Mouse (Mus musculus): Measurements from ENCODE around the gene Dhx15. TPM values are rescaled to one million over a fixed set of nuclear protein-coding genes. Genes with fewer than 3 reads are reported as not detected.

Dhx15 gene
- polyA plus RNA-seq, 1 experiment from 2014 or later = 117 TPM

DNA sequence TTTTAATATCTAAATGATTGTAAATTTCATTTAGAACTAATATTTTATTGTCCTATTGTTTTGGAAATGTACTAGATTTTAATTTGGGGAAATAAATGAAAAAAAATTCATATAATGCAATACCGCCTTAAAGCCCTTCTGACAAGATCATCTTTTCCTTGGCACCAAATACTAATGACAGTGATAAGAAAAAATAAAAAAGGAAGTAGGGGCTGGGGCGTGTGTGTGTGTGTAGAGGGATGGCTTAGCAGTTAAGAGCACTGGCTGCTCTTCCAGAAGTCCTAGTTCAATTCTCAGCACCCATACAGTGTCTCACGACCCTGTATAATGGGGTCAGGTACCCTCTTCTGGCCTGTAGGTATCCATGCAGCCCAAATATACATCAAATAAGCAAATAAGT is 36.4 kb upstream of the Dhx15 start:
- no peak overlapping the region for H3K27ac ChIP-seq (ENCODE audit: low read length)
- no peaks in the 10 kb centered on the region for H3K36me3 ChIP-seq (ENCODE audit: control insufficient read depth, insufficient read depth, low read length)
- no peak overlapping the region for H3K4me3 ChIP-seq (ENCODE audit: low read depth, low read length)
- H3K9ac ChIP-seq (ENCODE audit: low read depth, low read length) = no peak overlapping the region
- no peak for ATAC-seq
- no peaks in the 10 kb centered on the region for H3K27me3 ChIP-seq (ENCODE audit: control insufficient read depth, insufficient read depth, low read depth, low read length)
- WGBS = 81% methylated on average over 3 of the region's 3 CpGs
- H3K4me1 ChIP-seq (ENCODE audit: control insufficient read depth, insufficient read depth, low read length) = no peaks in the 10 kb centered on the region
- H3K4me2 ChIP-seq (ENCODE audit: low read length) = no peak overlapping the region
- H3K9me3 ChIP-seq (replicated peaks; ENCODE audit: control insufficient read depth, low read length, poor library complexity, severe bottlenecking) = no peaks in the 10 kb centered on the region

DNA sequence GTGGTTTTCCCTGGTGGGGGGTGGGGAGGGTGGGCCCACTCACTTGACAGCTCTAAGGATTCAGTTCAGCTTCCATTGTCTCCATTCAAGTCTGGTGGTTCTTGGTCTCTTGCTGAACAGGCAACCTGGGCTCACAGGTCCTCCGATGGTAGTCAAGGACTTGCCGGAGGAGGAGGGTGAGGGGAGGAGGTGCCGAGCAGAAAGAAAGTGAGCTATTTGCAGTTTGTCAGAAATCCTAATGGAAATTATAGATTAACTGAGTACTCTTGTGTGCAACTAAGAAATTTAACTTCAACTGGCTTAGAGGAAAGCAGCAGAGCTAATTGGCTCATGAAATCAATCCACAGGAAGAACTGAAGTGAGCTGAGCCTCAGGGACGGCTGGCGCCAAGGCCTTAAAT is 31.3 kb upstream of the Dhx15 start:
- H3K4me2 ChIP-seq (ENCODE audit: low read length) = no peak overlapping the region
- WGBS = 84% methylated on average over 5 of the region's 5 CpGs
- no peak overlapping the region for H3K4me3 ChIP-seq (ENCODE audit: low read depth, low read length)

DNA sequence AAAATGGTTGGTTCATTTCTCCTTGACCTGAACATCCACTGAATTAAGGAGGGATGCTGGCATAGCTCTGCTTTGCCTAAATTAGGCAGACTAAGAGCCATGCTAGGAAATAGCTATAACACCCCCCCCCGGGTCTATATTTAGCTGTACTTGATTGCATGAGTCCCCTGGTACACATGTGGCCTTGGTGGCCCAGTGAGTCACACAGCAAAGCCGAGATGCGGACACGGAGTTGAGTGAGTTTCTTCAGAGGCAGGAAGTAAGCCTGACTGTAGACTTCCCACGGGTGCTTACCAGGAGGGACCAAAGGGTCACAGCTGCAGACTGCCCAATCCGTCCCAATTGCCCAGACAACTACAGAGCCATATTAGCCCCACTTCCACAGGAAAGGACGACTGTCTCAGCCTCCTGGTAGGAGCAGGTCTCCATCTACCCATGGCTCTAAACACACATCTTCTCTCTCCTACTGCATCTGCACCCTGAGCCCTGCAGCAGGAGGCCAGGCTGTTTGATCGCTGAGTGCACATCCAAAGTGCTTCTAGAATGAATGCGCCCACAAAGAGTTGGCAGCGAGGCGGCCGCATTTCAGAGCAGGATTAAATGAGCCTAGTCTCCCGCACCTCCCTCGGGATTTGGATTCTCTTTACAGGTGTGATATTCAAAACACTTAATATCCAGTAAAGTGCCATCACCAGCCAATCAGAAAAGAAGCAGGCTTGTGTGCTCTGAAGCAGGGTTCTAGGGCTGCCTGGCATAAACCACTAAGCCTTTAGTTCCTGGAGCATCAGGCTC is 29.9 kb upstream of the Dhx15 start:
- H3K9ac ChIP-seq (ENCODE audit: low read depth, low read length) = no peak overlapping the region
- H3K4me3 ChIP-seq (ENCODE audit: low read depth, low read length) = no peak overlapping the region
- 62% methylated on average over 14 of the region's 14 CpGs for WGBS
- no peaks in the 10 kb centered on the region for H3K36me3 ChIP-seq (ENCODE audit: control insufficient read depth, insufficient read depth, low read length)
- H3K27ac ChIP-seq (ENCODE audit: low read length) = no peak overlapping the region
- no peaks in the 10 kb centered on the region for H3K9me3 ChIP-seq (replicated peaks; ENCODE audit: control insufficient read depth, low read length, poor library complexity, severe bottlenecking)
- ATAC-seq = no peak
- peaks cover 6% of the 10 kb centered on the region for H3K4me1 ChIP-seq (ENCODE audit: control insufficient read depth, insufficient read depth, low read length)
- H3K27me3 ChIP-seq (ENCODE audit: control insufficient read depth, insufficient read depth, low read depth, low read length) = no peaks in the 10 kb centered on the region
- no peak overlapping the region for H3K4me2 ChIP-seq (ENCODE audit: low read length)

More for the DNA sequence above, 31.3 kb upstream of the Dhx15 start:
- peaks cover 6% of the 10 kb centered on the region for H3K4me1 ChIP-seq (ENCODE audit: control insufficient read depth, insufficient read depth, low read length)
- no peak overlapping the region for H3K27ac ChIP-seq (ENCODE audit: low read length)
- no peaks in the 10 kb centered on the region for H3K36me3 ChIP-seq (ENCODE audit: control insufficient read depth, insufficient read depth, low read length)
- ATAC-seq = no peak
- H3K9me3 ChIP-seq (replicated peaks; ENCODE audit: control insufficient read depth, low read length, poor library complexity, severe bottlenecking) = no peaks in the 10 kb centered on the region
- no peaks in the 10 kb centered on the region for H3K27me3 ChIP-seq (ENCODE audit: control insufficient read depth, insufficient read depth, low read depth, low read length)
- no peak overlapping the region for H3K9ac ChIP-seq (ENCODE audit: low read depth, low read length)

DNA sequence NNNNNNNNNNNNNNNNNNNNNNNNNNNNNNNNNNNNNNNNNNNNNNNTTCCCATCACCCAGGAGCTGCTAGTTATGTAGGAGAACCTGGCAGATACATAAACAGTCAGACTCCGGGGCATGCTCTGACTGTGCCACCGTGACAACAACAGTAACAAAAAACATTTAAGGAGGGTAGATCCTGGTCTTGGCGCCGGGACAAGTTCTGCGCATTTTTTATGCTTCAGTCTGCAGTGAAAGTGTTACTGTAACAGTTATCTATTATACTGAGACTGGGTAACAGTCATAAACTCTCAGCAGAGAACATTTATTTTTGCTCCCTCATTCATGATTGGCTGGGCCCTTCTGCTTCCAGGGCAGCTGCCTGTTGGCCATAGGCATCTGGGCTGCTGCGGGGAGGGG is 27.9 kb upstream of the Dhx15 start:
- peak overlapping the region; percentile 8; the same call in 1 of the 2 replicates for H3K4me2 ChIP-seq (ENCODE audit: low read length)
- ATAC-seq = no peak
- H3K27me3 ChIP-seq (ENCODE audit: control insufficient read depth, insufficient read depth, low read depth, low read length) = no peaks in the 10 kb centered on the region
- H3K4me1 ChIP-seq (ENCODE audit: control insufficient read depth, insufficient read depth, low read length) = peaks cover 6% of the 10 kb centered on the region
- H3K36me3 ChIP-seq (ENCODE audit: control insufficient read depth, insufficient read depth, low read length) = no peaks in the 10 kb centered on the region
- no peaks in the 10 kb centered on the region for H3K9me3 ChIP-seq (replicated peaks; ENCODE audit: control insufficient read depth, low read length, poor library complexity, severe bottlenecking)
- no peak overlapping the region for H3K27ac ChIP-seq (ENCODE audit: low read length)
- 63% methylated on average over 6 of the region's 6 CpGs for WGBS
- no peak overlapping the region for H3K9ac ChIP-seq (ENCODE audit: low read depth, low read length)
- no peak overlapping the region for H3K4me3 ChIP-seq (ENCODE audit: low read depth, low read length)

DNA sequence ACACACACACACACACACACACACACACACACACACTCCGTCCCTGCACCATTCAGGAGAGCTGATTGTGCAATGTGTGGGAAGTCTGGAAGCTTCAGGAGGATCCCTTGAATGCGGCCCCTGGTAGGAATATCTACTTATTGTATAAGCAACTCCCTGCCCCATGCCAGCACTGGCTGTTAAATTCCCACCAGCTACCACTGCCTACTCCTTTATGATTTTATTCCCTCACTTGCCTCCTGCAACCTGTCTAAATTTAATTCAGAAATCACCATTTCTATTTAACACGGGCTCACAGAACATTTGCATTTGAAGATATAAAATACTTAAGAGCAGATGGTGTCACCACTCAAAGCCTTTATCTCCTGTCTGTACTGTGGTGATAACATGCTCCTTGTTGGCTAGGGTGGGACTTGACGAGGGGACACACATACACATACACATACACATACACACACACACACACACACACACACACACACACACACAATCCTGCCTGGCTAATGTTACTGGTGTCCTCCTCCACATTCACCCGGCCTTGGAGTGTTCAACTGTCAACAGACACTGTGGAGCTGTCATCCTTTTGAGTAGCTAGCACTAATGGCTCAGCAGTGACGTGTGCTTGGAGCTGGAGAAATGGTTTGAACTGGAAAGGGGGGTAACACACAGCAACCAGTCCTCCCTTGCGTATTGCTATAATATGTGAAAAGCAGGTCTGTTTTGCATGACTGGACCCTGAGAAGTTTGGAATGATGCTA is 23.0 kb upstream of the Dhx15 start:
- 77% methylated on average over 7 of the region's 7 CpGs for WGBS
- no peak overlapping the region for H3K4me2 ChIP-seq (ENCODE audit: low read length)
- no peak overlapping the region for H3K9ac ChIP-seq (ENCODE audit: low read depth, low read length)
- peaks cover 4% of the 10 kb centered on the region; the same call in 1 of the 2 replicates for H3K4me1 ChIP-seq (ENCODE audit: control insufficient read depth, insufficient read depth, low read length)
- no peak overlapping the region for H3K27ac ChIP-seq (ENCODE audit: low read length)
- no peaks in the 10 kb centered on the region for H3K27me3 ChIP-seq (ENCODE audit: control insufficient read depth, insufficient read depth, low read depth, low read length)
- H3K4me3 ChIP-seq (ENCODE audit: low read depth, low read length) = no peak overlapping the region
- no peaks in the 10 kb centered on the region for H3K9me3 ChIP-seq (replicated peaks; ENCODE audit: control insufficient read depth, low read length, poor library complexity, severe bottlenecking)
- peak; percentile 41; the same call in 1 of the 2 replicates for ATAC-seq
- H3K36me3 ChIP-seq (ENCODE audit: control insufficient read depth, insufficient read depth, low read length) = no peaks in the 10 kb centered on the region

DNA sequence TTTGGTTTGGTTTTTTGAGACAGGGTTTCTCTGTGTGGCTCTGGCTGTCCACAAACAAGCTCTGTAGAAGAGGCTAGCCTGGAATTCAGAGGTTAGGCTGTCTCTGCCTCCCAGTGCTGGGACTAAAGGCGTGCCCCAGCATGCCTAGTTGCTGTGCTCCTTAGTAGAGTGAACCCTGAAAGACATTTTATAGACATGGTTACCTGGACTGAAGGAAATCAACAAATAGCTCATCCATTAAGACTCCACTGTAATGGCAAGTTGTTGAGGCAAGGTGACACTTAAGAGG is 810 bp upstream of the Dhx15 start:
- H3K27me3 ChIP-seq (ENCODE audit: control insufficient read depth, insufficient read depth, low read depth, low read length) = no peaks in the 10 kb centered on the region
- 26% methylated on average over 1 of the region's 1 CpGs for WGBS
- no peak overlapping the region for H3K27ac ChIP-seq (ENCODE audit: low read length)
- no peaks in the 10 kb centered on the region for H3K9me3 ChIP-seq (replicated peaks; ENCODE audit: control insufficient read depth, low read length, poor library complexity, severe bottlenecking)
- H3K4me1 ChIP-seq (ENCODE audit: control insufficient read depth, insufficient read depth, low read length) = peaks cover 26% of the 10 kb centered on the region
- ATAC-seq = no peak
- H3K4me2 ChIP-seq (ENCODE audit: low read length) = peak overlapping the region; percentile 56
- H3K9ac ChIP-seq (ENCODE audit: low read depth, low read length) = peak overlapping the region; percentile 52; the same call in 1 of the 2 replicates
- H3K4me3 ChIP-seq (ENCODE audit: low read depth, low read length) = peak overlapping the region; percentile 94
- no peaks in the 10 kb centered on the region for H3K36me3 ChIP-seq (ENCODE audit: control insufficient read depth, insufficient read depth, low read length)

DNA sequence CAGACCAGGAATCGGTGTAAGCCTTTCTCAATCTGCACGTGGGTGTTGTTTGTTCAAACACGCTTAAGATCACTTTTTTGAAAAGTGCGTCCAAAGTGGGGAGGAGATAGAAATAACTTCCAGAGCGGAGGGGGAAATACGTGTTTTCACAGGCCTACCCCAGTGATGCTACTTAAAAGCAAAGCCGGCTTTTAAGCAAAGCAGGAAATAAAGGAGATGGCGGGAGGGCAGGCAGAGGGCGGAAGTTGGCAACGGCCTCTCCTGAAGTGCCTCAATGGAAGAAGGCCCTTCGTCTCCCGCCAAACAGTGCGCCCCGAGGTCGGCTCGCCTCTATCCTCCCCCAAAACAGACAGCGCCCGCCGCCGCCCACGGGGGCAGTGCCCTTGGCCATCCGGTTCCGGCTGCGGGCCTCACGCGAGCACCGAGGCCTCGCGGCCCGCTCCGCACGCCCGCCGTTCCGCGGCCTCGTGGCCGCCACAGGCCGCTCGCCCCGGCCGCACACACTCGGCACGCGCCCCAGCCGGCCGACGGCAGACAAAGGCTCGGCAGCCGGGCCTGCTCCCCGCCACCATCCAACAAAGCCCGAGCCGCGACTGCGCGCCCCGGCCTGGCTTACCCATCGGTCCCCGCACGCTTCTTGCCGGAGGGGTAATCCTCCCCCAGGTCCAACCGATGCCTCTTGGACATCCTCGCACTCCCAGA is 499 bp downstream of the Dhx15 start:
- Histone ChIP-seq H3K9ac (ENCODE audit: low read depth, low read length) (peak overlapping the region; percentile 83), H3K36me3 (ENCODE audit: control insufficient read depth, insufficient read depth, low read length) (no peaks in the 10 kb centered on the region), H3K4me1 (ENCODE audit: control insufficient read depth, insufficient read depth, low read length) (peaks cover 32% of the 10 kb centered on the region), H3K9me3 (replicated peaks; ENCODE audit: control insufficient read depth, low read length, poor library complexity, severe bottlenecking) (no peaks in the 10 kb centered on the region), H3K4me2 (ENCODE audit: low read length) (peak overlapping the region; percentile 91), H3K4me3 (ENCODE audit: low read depth, low read length) (peak overlapping the region; percentile 94), H3K27ac (ENCODE audit: low read length) (peak overlapping the region; percentile 91), H3K27me3 (ENCODE audit: control insufficient read depth, insufficient read depth, low read depth, low read length) (no peaks in the 10 kb centered on the region)
- WGBS = under 1% methylated on average over 54 of the region's 63 CpGs
- ATAC-seq = peak; percentile 86

DNA sequence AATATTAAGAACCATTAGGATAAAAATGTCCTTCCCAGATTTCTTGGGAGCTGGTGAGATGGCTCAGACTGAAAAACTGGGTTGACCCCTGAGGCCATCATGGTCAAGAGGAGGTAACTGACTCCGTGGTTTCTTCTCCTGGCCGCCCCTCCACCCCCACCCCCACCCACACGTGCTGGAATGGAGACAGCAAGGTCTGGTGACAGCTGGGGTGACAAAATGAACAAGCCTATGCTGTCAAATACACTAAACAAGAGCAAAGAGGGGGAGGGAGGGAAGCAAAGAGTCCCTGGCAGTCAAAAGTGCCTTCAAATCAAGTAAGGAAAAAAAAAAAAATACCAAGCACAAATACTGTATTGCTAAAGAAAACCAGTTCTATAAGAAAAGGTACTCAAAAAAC is 2.1 kb downstream of the Dhx15 start:
- Histone ChIP-seq H3K9me3 (replicated peaks; ENCODE audit: control insufficient read depth, low read length, poor library complexity, severe bottlenecking) (no peaks in the 10 kb centered on the region), H3K4me2 (ENCODE audit: low read length) (peak overlapping the region; percentile 91), H3K9ac (ENCODE audit: low read depth, low read length) (no peak overlapping the region), H3K4me1 (ENCODE audit: control insufficient read depth, insufficient read depth, low read length) (peaks cover 32% of the 10 kb centered on the region), H3K27ac (ENCODE audit: low read length) (no peak overlapping the region), H3K27me3 (ENCODE audit: control insufficient read depth, insufficient read depth, low read depth, low read length) (no peaks in the 10 kb centered on the region), H3K4me3 (ENCODE audit: low read depth, low read length) (peak overlapping the region; percentile 94), H3K36me3 (ENCODE audit: control insufficient read depth, insufficient read depth, low read length) (peaks cover 4% of the 10 kb centered on the region; the same call in 1 of the 2 replicates)
- WGBS = 36% methylated on average over 3 of the region's 3 CpGs
- no peak for ATAC-seq

DNA sequence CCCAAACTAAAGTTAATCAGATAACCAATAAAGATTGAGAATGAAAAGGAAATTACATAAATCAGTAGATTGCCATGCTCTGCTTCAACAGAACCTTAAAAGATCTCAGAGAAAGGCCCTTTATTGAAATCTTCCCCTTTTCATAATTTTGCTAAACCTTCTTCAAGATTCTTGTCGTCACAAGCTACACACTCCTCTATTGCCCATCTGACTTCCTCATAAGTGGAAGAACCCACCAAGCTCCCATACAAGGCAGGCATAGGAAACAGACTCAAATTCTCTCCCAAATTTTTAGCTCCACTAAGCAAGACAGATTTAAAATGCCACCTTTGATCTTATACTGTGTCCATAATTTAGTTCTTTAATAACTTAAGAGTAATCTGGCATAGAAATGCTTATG is 13.0 kb downstream of the Dhx15 start:
- Histone ChIP-seq H3K4me2 (ENCODE audit: low read length) (no peak overlapping the region), H3K4me3 (ENCODE audit: low read depth, low read length) (no peak overlapping the region), H3K9ac (ENCODE audit: low read depth, low read length) (no peak overlapping the region), H3K4me1 (ENCODE audit: control insufficient read depth, insufficient read depth, low read length) (no peaks in the 10 kb centered on the region), H3K27ac (ENCODE audit: low read length) (no peak overlapping the region), H3K9me3 (replicated peaks; ENCODE audit: control insufficient read depth, low read length, poor library complexity, severe bottlenecking) (no peaks in the 10 kb centered on the region), H3K27me3 (ENCODE audit: control insufficient read depth, insufficient read depth, low read depth, low read length) (no peaks in the 10 kb centered on the region), H3K36me3 (ENCODE audit: control insufficient read depth, insufficient read depth, low read length) (peaks cover 7% of the 10 kb centered on the region)
- ATAC-seq = no peak
- WGBS = 97% methylated on average over 1 of the region's 1 CpGs
